Mouse (Mus musculus) lung, postnatal 0 days (tissue): ENCODE data around the gene 2310061I04Rik.
A peak's percentile ranks its signal among the peaks of the same experiment; 100 is the strongest.

Experiments
- CTCF ChIP-seq: IDR thresholded peaks from 2 replicates; pipeline ENCODE4 v1.5.1; 2016; ENCODE audit warnings: antibody characterized with exemption, mild to moderate bottlenecking
- EP300 ChIP-seq: IDR thresholded peaks from 2 replicates; pipeline ENCODE4 v1.6.1; 2016; ENCODE audit warnings: antibody characterized with exemption, mild to moderate bottlenecking, control low read depth

DNA sequence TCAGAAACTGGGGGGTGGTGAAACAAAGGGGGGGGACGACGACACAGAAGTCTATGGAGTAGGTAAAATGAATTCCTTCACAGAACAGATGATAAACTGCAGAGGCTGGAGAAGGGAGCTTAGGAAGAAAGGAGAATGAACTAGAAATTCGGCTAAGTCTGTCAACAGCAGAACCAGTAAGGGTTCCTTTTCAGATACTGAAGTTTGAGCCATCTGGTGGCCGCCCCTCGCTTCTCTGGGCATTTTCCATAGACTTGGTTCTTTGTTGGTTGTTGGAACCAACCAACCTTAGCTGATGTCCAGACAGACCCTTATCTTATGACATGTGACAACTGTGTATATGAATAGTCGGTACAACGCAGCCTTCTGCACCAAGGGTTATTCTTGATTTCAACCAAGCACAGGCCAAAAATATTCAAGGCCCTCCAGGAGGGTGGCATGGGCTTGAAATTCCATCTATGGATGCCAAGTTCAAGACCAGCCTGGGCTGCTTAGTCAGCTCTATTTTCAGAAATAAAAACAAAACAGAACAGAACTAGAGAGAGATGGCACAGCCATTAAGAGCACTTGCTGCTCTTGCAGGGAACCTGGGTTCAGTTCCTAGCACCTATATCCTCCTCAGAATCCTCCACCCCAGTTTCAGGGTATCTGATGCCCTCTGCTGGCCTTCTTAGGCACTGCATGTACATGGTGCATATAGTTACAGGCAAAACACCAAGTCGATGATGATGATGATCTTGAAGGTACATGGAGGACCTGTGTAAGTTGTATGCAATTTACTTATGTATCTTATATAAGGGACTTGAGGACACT, 26.1 kb downstream of the 2310061I04Rik start:
- TF ChIP-seq CTCF (peak; percentile 76), EP300 (peak; percentile 48)
